ENCODE assay signal across 10 mouse cellular contexts in genomic region chr1:125370779-125371178, GRCm38 (mm10).
DNase-seq lines count a peak whose midpoint lies in the region; ATAC-seq lines count a peak whose summit lies in the region.
"Had no signal": no experiment of that assay in that cellular context is flagged by ENCODE, and none has a peak within 500 bp of the region (broad histone marks: within the 10 kb centered on the region; RNA-seq: fewer than 3 reads in every experiment).

No protein-coding gene starts in this region.

- peak; percentile 46 for DNase-seq in urinary bladder, postnatal 14 days (ENCODE audit: low spot score)
- no peak for DNase-seq in urinary bladder, postnatal 4 days (ENCODE audit: low spot score in 2 of 2)
- peak; percentile 68 for DNase-seq in cerebellum, adult 18-20 months
- DNase-seq in induced T-regulatory cell, adult 2 months (ENCODE audit: low read depth): peak; percentile 82
- peak; percentile 67 to 68 for DNase-seq in left cerebral cortex, postnatal 14 days (ENCODE audit: low spot score in 2 of 2)
- DNase-seq in right cerebral cortex, postnatal 4 days: peak; percentile 35

- intact Hi-C loops in left cerebral cortex, postnatal 14 days (cut with DNase I): loop anchor here (5.0 kb wide), 1 partner anchor 653 kb away; no protein-coding TSS in a partner anchor

- no peak overlapping the region for H3K4me2 ChIP-seq in forebrain, embryonic 16.5 days (ENCODE audit: low read length)
- H3K4me2 ChIP-seq in midbrain, embryonic 13.5 days (replicated peaks): no peak overlapping the region
- H3K4me2 ChIP-seq: embryonic facial prominence, embryonic 13.5 days had no signal

- WGBS in forebrain, embryonic 16.5 days: 39% methylated on average over 6 of the region's 6 CpGs
- 28% methylated on average over 6 of the region's 6 CpGs for WGBS in midbrain, embryonic 13.5 days

- no peak overlapping the region for H3K27ac ChIP-seq in forebrain, embryonic 16.5 days (ENCODE audit: low read length)
- H3K27ac ChIP-seq in midbrain, embryonic 13.5 days: no peak overlapping the region
- H3K27ac ChIP-seq: embryonic facial prominence, embryonic 13.5 days; macrophage had no signal

- H3K9me3 ChIP-seq in forebrain, embryonic 16.5 days (ENCODE audit: control insufficient read depth, low read length): no peaks in the 10 kb centered on the region
- no peaks in the 10 kb centered on the region for H3K9me3 ChIP-seq in midbrain, embryonic 13.5 days
- H3K9me3 ChIP-seq: embryonic facial prominence, embryonic 13.5 days had no signal

- H3K27me3 ChIP-seq in forebrain, embryonic 16.5 days (replicated peaks; ENCODE audit: control insufficient read depth, insufficient read depth, low read length): no peaks in the 10 kb centered on the region
- no peaks in the 10 kb centered on the region for H3K27me3 ChIP-seq in midbrain, embryonic 13.5 days
- H3K27me3 ChIP-seq: embryonic facial prominence, embryonic 13.5 days had no signal

- H3K36me3 ChIP-seq in forebrain, embryonic 16.5 days (ENCODE audit: control insufficient read depth, insufficient read depth): no peaks in the 10 kb centered on the region
- no peaks in the 10 kb centered on the region for H3K36me3 ChIP-seq in midbrain, embryonic 13.5 days
- H3K36me3 ChIP-seq: embryonic facial prominence, embryonic 13.5 days had no signal

- H3K9ac ChIP-seq in forebrain, embryonic 16.5 days (replicated peaks; ENCODE audit: low read depth, low read length): no peak overlapping the region
- no peak overlapping the region for H3K9ac ChIP-seq in midbrain, embryonic 13.5 days (replicated peaks)
- H3K9ac ChIP-seq: embryonic facial prominence, embryonic 13.5 days had no signal

- H3K4me3 ChIP-seq in forebrain, embryonic 16.5 days (replicated peaks; ENCODE audit: low read length): no peak overlapping the region
- H3K4me3 ChIP-seq in midbrain, embryonic 13.5 days (replicated peaks): no peak overlapping the region
- H3K4me3 ChIP-seq: embryonic facial prominence, embryonic 13.5 days had no signal

- no peaks in the 10 kb centered on the region for H3K4me1 ChIP-seq in forebrain, embryonic 16.5 days (replicated peaks; ENCODE audit: control insufficient read depth, insufficient read depth, low read length)
- no peaks in the 10 kb centered on the region for H3K4me1 ChIP-seq in midbrain, embryonic 13.5 days (replicated peaks)
- H3K4me1 ChIP-seq: embryonic facial prominence, embryonic 13.5 days had no signal

- peak; percentile 73; the same call in 1 of the 2 replicates for ATAC-seq in forebrain, embryonic 16.5 days
- 0 out of 2 replicates have a peak, but pooled peaks have one; percentile 52 for ATAC-seq in midbrain, embryonic 13.5 days

Comparison
In these comparisons a context has a peak if more than half of its experiments do, and no peak if none do; other contexts are left out.
1. DNase-seq: peak in urinary bladder, postnatal 14 days (single experiment), cerebellum, adult 18-20 months (2 of 2), induced T-regulatory cell, adult 2 months (single experiment), left cerebral cortex, postnatal 14 days (2 of 2) and right cerebral cortex, postnatal 4 days (single experiment); none in urinary bladder, postnatal 4 days (0 of 2).